Mouse (Mus musculus): ENCODE data around the gene Ddrgk1. TPM values are rescaled to one million over a fixed set of nuclear protein-coding genes. Genes with fewer than 3 reads are reported as not detected.

Ddrgk1 gene
- 100 to 1,000 TPM; 145 to 155 TPM for total RNA-seq (2021)
- long read RNA-seq, experiment 1, transcript Ddrgk1-201 (9 exons, 1,238 nt) = major isoform, 191 of 212 reads
- long read RNA-seq, experiment 1, partial matches to known transcripts = 13 of 212 reads
- long read RNA-seq, experiment 1, other reads (novel, unspliced or antisense) = 6 of 212 reads
- long read RNA-seq, experiment 2, transcript Ddrgk1-201 (9 exons, 1,238 nt) = major isoform, 78 of 97 reads
- long read RNA-seq, experiment 2, partial matches to known transcripts = 10 of 97 reads
- long read RNA-seq, experiment 2, other reads (novel, unspliced or antisense) = 9 of 97 reads

DNA sequence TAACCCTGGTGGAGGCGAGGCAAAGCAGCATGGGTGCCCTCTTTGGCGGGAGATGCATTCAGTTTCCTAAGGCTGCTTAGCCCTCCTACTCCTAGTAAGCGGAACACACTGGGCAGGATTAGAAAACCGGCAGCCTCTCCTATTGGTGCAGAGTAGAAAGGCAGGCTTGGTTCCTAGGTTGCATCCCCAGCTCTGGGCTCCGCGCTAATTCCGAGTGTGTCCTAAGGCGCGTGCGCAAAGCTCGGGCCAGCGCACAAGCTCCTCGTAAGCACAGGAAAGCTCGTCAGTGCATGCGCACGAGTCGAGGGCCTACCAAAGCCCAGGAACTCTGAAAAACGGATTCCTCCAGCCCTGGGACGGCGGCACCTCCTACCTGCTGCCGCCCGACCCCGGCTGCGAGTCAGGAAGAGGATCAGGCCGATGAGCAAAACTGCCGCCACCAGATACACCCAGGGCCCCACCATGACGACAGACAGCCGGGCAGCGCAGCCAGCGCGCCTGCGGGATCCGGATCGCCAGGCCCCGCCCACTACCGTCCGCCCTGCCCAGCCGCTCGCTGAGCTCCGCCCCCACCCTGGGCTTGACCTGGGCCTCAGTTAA, at the start of gene Ddrgk1:
TSS of gene Ddrgk1 (minus strand) at position 558 of the 600 bp plus-strand sequence.
- DNase-seq = peak; percentile 94

DNA sequence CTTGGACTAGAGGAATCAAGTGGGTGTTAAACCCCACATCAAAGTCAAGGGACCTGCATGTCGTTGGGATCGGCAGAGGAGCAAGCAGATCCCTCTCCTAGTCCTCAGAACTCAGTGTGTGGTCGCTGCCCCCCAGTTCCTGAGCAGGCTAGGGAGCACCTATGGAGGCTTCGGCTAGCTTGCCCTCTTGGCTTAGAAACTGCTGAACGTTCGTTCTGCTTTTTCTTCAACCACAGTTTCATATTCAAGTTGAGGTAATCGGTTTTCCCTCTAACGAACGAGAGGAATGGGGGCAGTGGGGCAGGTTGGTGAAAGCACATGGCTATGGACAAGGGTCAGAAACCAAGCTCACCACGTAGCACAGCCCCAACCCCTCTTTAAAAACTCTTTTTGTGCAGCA, 42.6 kb upstream of the Ddrgk1 start:
- no peak for DNase-seq

DNA sequence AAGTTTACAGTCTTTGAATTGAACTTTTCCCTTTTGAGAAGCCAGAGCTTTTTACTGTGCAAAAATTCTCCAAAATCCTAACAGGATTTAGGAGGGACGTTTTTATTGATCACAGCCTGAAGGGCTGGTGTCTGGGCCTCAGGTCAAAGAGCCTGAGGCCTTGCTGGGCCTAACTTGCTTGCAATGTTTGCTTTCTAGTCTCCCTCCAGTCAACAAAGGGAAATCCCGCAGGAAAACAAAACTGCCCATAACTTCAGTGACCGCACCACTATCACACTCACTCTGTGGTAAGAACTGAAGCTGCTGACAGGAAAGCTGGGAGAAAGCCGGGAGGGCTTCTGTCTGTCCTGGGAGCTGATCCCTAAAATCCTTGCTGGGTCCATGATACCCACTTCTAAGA, 42.1 kb upstream of the Ddrgk1 start:
- DNase-seq = no peak

DNA sequence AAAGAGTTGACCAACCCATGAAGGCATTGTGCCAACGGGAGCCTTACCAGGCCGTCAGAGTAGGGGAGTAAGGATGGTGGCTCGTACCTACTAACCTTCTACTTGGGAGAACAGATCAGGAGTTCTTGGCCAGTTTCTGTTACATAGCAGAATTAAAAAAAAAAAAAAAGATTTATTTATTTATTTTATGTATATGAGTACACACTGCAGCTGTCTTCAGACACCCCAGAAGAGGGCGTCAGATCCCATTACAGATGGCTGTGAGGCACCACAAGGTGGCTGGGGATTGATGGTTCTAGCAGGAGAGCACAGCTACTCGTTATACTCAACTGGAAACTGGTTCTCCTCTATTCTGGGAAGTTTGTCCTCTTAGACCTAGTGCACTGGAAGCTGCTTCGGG, 40.7 kb upstream of the Ddrgk1 start:
- no peak for DNase-seq

DNA sequence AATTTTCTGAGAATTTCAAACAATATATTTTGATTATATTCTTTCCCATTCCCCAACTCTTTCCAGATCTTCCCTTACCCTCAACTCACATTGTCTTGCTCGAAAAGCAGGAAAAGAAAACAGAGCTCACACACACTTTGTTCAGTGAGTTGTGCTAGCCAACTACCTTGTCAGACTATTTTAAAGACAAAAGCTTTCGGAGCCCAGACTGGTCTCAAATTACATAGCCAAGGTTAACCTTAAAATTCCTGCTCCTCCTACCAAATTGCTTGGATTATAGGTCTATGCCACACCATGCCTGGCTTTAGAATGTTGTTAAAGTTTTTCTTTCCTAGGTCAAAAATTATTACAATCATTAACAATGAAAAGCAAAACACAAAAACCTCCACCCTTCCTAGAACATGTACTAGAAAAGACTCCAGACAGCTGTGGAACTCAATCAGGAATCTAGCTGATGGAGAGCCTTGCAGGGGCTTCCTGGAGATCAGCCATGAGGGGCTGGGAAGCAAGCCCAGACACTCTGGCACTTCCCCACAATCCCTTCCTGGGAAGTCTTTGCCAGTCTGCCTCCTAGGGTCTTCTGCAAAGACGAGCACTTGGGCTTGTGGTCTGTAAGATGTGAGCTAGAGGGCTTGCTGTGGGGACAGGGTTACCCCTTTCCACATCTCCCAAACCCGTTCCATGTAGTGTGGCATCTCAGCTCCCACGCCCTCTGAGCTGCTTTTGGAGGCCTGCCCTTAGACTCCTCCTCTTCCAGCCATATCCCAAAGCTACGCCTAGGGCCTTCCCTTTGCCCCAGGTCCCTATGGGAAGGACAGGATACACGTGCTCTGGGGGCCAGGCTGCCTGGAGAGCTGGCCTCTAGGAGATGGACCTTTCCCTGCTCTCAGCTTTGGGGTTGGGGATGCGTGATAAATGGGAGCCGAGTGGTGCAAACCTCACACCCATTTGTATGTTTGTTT, 39.9 kb upstream of the Ddrgk1 start:
- no peak for DNase-seq

DNA sequence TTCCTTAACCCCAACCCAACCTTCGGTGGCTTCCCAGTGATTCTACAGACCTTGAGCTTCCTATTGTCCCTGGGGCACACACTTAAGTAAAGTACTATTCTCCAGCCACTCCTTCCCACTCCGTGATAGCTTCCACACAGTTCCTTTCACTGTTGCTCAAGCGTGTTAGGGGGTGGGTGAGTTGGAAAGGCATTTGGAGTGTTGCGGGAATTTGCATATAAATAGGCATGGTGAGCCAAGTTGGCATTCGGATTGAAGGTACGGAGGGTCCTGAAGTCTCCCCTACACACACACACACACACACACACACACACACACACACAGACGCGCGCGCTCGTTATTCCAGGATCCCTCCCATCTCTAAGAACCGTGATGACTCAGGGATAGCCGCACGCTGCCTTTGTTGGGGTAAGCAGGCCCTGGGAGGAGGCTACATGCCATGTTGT, 33.4 kb upstream of the Ddrgk1 start:
- DNase-seq = no peak

DNA sequence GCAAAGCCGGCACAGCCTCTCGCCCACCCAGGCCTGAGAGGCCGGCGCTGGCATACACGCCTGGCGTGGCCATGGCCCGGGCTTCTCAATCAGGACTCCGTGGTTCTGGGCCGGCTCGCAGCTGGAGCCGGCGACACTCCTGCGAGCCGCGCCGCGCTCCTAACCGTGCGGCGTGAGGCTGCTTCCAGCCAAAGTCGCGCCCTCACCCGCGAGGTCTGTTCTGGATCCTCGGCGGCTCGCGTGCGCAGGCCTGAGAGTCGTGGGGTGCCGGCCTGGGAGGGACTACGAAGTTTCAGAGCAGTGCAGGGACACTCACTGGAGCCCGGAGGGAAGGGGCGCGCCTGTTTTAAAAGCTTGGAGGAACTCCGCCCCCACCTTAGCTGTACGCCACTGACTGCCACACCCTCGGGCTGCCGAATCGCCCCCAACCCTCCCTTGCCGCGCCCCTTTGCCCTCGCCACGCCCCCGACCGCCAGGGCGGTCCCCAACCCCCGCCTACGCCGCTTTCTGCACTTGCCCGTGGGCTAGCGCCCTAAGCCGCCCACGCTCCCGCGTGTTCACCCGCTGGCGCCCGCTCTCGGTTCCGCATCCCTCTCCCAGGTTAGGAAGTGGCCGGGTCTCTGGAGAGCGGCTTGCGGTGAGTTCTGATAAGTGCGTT, 32.8 kb upstream of the Ddrgk1 start, which contains the start of gene Slc4a11:
TSS of gene Slc4a11 (minus strand) at position 367 of the 658 bp plus-strand sequence.
- DNase-seq = peak; percentile 77

DNA sequence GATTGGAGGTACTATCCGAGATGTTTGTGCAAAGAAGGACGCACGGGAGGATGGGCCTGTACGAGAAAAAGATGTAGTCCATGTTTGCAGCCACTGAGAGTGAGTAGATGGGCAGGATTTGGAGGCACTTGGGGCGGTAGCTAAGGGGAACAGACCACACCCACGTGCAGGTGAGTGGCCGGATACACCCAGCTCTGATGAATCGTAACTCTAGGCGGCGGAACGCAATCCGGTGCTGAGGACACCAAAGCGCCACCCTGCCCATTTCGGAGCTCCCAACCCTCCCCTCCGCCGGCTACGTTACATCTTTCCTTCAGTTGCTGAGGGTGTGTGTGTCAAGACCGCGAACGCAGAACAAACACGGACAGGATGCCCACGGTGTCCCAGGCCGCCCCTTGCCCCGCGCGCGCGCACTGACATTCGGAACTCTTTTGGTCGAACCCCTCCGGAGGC, 32.3 kb upstream of the Ddrgk1 start:
- DNase-seq = peak; percentile 25

DNA sequence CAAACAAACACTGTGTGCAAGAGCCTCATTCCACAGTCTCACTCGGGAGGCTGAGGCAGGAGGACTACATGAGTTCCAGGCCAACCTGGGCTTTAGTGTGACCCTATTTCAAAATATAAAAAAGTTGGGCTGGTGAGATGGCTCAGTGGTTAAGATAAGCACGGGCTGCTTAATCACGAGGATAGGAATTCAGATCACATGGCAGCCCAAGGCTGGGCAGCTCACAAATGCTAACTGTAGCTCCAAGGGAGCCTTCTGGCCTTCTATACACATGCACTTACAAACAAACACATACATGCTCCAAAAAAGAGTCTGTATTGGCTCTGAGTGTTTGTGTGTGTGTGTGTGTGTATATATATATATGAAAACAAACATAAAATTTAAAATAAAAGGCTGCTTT, 29.1 kb upstream of the Ddrgk1 start:
- no peak for DNase-seq

DNA sequence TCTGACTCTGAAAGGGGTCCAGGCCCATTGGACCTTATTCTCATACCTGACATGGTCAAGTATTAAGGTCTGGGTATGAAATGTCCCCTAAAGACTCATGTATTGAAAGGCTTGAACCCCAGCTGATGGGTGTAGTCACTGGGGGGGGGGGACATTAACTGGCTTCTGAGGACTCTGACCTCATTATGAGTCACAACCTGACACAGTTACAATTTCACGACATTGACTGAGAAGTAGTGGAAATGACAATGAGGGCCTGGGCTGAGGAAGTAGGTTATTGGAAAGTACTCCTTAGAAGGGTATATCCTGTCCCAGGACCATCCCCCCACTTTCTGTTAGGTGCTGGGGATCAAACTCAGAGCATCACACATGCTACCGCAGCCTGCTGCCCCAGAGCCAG, 24.6 kb upstream of the Ddrgk1 start:
- DNase-seq = no peak

DNA sequence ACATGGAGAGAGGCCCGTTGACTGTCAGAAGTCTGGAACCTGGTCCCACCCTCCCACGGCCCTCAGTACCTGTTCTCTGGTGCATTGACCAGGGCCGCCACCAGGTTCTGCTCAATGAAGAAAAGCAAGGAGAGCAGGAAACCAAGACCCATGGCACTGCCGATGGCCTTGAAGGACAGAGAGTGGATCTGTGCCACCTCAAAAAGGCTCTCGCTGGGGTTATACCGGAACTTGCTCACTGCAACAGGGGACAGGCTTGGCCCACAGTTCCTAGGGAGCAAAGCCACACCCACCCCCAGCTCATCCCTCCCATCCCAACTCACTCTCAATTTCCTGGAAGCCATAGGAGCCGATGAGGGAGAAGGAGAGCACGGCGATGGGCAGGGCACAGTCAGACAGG, 21.0 kb upstream of the Ddrgk1 start:
- DNase-seq = no peak

DNA sequence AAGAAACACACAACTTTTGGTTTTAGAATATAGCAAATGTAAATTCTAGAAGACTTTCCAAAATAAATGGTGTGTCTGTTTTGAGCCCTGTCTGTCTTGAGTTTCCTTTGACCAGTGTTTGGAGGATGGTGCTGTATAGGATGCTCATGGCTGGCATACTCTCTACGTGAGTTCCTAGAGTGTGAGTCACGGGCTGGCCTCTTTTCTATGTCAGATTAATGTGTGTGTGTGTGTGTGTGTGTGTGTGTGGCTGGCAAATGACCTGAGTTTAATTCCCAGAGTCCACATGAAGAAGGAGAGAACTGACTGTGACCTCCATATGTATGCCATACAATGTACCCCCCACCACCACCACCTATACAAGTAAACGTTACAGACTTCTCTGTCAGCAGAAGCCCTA, 17.1 kb upstream of the Ddrgk1 start:
- no peak for DNase-seq

DNA sequence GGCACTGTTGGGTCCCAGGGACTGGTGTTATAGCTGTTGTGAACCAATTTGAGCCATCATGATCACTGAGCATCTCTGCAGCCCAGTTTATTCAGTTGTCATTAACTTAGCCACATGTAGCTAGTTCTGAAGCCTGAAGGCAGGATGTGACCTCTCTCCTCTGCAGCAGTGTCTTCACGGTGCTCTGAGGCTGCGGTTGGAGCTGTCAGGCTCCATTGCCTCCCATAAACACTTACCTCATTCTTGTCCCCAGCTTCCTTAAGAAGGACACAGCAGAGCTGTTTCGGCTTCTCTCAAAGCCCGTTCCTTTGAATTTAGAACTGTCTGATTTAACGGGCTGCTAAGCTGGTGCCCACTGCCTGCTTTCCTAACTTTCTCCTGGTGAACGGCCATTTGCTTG, 15.4 kb upstream of the Ddrgk1 start:
- no peak for DNase-seq

DNA sequence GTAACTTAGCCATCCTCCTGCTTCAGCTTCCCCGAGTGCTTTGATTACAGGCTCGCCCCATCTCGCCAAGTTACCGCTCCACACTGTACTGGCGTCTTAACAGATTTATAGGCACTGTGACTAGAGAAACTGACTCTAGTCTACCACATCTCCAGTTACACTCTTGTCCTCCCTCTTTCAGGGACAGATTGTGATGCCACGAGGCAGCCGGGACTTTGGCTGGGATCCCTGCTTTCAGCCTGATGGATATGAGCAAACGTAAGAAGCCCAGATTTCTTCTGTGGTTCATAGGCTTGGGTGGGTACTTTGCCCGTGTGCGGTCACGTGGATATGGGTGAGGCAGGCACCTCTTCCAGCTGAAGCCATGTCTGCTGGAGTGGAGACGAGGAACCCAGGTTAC, 14.7 kb upstream of the Ddrgk1 start:
- no peak for DNase-seq

DNA sequence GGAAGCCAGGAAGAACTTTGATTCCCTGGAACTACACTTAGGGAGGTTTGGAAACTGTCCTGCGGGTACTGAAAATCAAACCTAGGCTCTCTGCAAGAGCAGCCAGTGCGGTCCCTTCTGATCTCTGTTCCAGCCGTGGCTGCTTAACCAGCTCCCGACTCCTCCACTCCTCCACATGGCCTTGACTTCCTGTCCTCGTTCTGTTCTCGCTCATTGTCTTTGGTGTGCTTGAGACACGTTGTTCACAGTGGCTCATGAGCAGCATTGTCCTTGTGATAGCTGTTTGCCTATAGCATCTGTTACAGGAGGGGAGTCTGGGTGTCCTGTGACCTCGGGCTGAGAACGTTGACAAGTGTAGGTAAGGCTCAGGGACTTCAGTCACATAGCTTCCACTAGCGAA, 12.8 kb upstream of the Ddrgk1 start:
- DNase-seq = peak; percentile 47

DNA sequence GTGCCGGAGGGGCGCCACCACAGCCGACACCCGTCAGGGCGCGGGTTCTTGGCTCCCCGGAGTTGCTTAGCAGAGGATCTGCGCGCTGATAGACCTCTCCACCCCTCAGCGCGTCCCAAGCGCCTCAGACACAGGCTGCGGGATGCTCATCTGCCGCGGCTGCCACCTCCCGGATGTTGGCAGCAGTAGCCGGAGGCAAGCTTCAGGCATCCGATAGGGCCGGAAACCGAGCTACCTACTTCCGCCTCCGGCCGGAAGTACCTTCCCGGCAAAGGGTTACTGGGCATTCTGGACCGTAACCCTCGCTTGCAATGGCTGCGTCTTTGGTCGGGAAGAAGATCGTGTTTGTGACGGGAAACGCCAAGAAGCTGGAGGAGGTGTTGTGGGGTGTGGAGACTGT, 3.1 kb upstream of the Ddrgk1 start, which contains the start of gene Itpa:
TSS of gene Itpa (plus strand) at position 52 of the 400 bp plus-strand sequence.
- peak; percentile 90 for DNase-seq

DNA sequence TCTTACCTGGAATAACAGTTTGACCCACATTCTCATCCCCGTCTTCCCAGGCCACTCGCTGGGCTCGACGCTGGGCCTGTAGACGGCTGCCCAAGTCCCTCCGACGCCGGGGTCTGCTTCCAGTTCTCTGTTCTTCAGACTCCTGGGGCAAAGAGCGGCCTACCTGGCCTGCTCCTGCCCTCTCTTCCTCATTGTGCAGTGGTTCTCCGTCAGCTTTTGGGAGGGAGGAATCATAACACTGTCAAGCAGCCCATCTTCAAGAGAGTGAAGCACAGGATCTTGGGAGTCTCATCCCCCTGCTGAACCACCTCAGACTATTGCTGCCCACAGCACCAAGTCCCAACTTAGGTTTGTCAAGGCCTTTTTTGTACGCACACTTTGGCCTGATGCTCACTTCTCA, 1.1 kb downstream of the Ddrgk1 start:
- DNase-seq = no peak

DNA sequence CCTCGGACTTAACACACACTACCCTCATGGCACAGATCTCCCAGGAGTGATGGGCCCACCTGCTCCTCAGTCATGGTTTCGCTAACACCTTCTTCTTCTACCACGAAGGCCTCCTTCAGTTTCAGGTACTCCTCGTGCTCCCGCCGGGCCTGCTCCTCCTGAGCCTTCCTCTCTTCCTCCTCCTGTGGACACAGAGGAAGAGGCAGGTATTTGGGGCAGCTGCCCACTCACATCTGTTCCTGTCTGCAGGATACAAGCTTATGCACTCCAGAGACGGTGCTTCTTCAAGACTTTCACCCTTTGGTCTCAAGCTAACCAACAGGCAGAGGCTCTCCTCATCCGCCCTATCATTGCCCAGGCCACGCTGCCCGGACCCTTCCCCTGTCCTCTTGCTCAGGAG, 5.9 kb downstream of the Ddrgk1 start:
- no peak for DNase-seq

DNA sequence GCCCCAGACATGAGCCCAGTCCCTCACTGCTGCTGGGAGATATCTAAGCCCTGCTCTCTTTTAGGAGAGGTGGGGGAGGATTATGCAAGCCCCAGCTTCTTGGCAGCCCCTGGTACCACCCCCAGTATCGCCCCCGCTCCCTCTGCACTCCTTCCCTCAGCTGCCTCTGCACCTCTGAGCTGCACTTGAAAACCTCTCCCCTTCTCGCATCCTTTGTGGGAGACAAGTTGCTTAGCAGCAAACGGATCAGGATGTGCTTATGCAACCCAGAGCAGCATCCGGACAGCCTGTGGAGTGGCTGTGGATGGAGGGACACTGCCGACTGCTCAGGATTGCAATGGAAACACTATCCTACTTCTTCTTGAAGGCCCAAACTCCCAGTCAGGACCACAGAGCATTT, 6.9 kb downstream of the Ddrgk1 start:
- no peak for DNase-seq

DNA sequence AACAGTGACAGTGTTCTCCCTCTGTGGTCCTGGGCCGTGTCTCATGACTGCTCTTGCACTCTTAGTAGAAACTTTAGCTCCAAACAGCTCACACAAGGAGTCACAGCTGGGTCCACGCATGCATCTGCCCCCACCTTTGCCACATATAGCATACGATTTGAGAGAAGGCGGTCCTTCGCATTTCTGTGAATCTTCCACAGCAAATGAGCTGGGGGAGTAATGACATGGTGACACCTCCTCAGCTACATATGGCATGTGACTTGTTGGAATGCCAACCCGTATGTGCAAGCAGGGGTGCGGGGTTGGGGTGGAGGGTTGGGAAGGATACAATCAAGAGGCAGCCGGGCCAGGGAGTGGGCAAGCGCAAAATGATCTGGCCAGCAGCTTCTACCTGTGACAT, 7.9 kb downstream of the Ddrgk1 start:
- no peak for DNase-seq

DNA sequence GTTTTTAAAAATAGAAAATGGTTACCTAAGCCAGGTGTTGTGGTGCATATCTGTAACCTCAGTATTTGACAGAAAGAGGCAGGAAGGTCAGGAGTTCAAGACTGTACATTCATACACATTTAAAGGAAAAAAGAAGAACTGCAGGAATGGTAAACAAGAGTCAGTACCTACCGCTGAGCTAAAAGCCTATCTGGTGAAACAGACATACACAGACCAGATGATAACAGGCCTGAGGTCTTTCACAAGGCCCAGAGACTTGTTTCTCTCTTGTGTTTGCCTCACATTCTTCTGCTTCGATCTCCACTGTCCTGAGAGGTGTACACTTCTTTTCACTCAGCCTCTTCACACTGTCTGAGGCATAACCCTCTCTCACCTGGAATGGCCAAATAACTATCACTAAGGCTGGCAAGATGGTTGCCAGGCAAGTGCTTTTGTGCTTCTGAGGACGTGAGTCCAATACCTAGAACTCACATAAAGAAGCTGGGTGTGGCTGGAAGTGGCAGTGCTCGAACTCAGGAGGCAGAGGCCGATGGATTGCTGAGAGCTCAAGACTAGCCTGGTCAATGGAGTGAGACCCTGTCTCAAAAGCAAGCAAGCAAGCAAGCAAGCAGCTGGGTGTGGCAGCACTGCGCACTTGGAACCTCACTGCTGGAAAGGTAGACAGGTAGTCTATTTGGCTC, 8.7 kb downstream of the Ddrgk1 start:
- DNase-seq = no peak

DNA sequence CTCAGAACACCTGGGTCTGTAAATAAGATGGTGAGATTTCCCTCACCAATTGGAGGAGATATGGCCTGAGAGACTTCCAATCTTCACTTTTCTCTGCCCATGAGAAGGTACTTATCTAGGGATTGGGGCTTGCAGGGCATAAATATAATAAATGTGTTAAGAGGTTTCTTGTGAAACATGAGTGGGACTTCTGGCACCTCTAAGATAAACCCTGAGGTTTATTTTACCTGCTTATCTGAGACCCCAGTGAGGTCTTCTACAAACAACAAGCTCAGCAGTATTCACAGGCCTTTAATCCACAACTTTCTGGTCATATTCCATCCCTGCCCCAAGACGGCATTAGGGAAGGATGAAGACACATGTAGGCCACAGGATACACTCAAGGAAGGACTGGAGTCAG, 10.7 kb downstream of the Ddrgk1 start:
- DNase-seq = no peak
